Mouse (Mus musculus) kidney, postnatal 14 days (tissue): ENCODE data around the gene Tpst2.

Experiments used
- DNase-seq: peaks from one replicate; pipeline ENCODE4 v3.0.0; 2022; ENCODE audit warnings: mixed read lengths

Gene Tpst2

DNA sequence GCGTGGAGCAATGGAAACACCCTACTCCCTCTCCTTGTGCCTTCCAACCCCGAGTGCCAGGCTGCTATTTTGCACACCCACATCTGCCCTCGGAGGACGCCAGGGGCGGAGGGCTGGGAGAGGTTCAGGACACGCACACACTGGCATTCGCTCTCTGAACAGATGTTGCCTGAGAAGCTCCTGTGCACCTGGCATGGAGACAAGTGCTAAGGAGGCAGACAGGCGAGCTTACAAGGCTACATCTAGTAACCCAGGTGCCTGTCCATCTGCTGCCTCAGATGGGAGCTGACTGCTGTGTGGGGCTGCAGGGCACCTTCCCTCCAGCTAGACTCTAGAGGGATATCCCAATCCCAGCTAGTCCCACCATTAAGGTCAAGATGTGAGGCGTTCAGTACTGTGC, 20.0 kb upstream of the Tpst2 start:
- DNase-seq = no peak

GRCm38 (mm10) chr5:112257896-112258295, 18.6 kb upstream of the Tpst2 start:
- no peak for DNase-seq

DNA sequence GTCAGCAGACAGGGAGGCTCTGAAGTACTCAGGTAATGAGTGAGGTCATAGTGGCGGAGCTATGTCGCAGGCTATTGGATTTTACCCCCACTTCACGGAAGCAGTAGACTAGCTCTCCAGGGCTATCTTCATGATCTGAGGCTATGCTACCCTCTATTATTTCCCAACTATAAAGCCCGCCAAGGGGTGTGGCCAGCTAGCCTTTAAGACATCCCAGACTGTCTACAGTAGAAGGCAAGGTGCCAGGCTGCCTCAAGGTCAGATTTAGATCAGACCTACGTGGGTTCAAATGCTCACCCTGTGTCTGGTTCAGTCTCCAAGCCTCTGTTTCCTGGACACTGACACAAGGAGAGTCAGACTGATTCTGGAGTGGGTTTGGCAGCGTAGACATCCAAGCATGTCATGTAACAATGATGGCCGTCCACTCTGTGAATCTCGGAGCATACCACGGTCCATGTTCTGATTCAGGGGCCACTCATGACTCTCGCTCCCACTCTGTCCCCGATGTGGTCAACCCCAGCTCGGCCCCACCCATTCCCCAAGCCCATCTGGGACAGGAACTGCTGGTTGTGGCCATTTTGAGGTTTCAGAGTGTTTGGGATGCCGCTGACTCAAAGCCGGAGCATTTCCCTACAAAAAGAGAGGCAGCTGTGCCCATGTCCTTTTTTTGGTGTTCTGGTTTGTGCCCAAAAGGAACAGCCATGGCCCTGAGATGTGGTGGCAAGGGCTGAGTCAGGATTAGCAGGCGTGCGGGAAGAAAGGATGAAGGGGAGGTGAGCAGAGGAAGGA, 16.4 kb upstream of the Tpst2 start:
- DNase-seq = no peak

DNA sequence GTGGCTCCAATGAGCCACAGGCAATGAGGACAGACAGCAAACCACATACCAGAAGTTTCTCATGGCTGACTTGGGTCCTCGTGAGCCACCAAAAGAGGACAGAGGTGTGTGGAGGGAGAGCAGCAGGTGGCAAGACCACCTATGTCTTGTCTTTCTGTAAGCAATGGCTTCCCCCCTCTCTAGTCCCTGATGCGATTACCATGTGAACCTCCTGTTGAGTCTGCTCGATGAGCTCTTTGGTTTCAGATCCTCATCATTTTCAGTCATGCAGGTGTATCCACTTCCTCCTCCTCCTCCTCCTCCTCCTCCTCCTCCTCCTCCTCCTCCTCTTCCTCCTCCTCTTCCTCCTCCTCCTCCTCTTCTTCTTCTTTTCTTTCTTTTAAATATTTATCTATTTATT, 15.7 kb upstream of the Tpst2 start:
- DNase-seq = no peak

GRCm38 (mm10) chr5:112264099-112264498, 12.4 kb upstream of the Tpst2 start:
- no peak for DNase-seq

DNA sequence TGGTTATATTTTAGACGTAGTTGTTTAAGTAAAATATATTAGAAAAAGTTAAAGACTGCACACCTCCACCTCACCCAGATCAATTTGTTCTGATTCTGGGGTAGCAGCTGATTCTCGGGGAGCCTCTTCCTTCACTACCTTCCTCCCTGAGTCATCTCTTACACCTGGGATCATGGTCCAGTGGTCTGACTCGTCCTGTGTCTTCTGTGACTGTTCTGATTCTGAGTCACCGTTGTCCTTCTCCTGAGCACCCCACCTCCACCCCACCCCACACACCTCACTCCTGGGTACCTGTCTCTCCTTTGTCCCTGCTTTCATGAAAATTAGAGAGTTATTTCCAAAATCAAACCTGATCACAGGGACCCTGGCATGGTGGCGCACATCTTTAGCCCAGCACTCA, 11.4 kb upstream of the Tpst2 start:
- no peak for DNase-seq

DNA sequence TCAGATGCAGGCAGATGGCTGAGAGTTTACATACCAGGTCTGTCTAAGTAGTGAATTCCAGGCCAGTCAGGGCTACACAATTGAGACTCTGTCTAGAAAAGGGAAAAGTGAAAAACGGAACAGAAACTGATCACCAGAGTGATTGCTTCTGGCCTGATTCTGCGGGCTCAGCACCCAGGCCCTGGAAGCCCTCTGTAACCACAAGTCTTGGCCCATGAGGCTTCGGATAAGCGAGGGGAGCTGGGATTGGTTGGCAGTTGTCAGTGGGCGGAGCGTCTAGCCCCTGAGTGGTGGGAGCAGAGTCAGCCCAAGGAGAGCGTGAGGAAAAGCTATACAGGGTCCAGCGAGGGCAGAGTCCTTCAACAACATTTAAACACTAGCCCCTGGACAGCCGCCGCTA, 11.0 kb upstream of the Tpst2 start:
- DNase-seq = no peak

- no peak for DNase-seq
These were observed 10.3 kb upstream of the Tpst2 start for GRCm38 (mm10) chr5:112266011-112266777.

GRCm38 (mm10) chr5:112270764-112271541, 5.5 kb upstream of the Tpst2 start:
- DNase-seq = no peak

GRCm38 (mm10) chr5:112272934-112273333, 3.6 kb upstream of the Tpst2 start:
- no peak for DNase-seq

DNA sequence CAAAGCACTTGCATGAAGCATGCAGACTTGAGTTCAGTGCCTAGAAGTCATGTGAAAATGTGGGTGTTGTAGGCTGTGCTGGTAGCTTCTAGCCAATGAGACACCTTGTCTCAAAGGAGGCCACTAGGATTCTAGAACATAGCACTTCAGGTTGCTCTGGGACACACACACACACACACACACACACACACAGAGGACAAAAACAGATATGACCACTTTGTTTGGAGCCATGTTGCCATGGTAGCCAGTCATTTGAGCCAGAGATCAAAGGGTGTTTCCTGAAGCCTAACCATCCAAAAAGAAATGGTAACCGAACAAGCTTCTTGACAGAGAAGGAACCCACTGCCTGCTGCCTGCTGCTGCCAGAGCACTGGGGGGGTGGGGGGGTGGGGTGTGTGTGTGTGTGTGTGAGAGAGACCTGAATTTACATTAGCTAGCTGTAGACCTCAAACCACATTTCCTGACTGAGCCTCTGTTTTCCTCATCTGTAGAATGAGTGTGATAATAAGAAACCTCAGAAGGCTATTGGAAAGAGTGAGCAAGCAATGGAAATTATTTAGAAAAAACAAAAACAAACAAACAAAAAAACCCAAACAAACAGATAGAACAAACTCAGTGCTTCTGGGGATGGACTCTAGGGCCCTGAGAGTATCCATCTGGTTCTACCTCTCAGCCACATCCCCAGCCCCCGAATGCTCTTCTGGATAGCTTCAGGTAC, 2.6 kb upstream of the Tpst2 start:
- DNase-seq = peak; percentile 9

DNA sequence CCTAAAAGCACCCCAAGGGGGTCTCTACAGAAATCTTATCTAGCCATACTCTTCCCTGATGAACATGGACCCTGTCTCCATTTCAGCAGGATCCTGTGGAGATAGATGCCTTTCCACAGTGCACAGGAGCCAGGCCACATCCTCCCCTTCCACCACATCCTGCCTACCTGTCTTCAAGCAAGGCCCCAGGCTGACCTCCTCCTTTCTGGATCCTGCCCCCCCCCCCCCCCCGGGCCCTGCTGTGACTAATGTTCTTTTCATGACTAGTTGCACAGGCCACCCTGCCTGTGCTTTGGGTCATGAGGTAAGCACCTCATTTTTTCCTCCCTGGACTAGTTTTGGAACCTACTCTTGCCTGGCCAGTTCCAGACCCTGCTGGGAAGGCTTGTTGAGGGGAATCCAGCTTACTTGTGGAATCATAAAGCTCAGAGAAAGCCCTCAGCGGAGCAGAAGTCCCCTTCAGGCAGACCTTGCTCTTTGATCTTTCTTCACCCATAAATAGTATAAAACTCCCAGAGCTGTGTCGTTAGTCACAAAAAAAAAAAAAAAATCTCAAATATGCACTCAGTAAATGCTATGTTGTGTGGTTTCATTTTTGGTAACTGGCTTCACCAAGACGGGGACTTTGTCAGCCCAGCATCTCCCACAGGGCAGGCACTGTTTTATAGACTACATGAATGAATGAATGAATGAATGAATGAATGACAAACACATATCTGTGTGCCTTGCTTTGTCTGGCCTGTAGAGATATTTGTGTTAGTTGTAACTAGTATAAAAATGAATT, 1.3 kb upstream of the Tpst2 start:
- peak; percentile 8 for DNase-seq

- no peak for DNase-seq
These were observed 437 bp downstream of the Tpst2 start for GRCm38 (mm10) chr5:112276907-112277348.

- no peak for DNase-seq
These were observed 1.5 kb downstream of the Tpst2 start for GRCm38 (mm10) chr5:112277906-112278470.

GRCm38 (mm10) chr5:112279181-112280021, 2.9 kb downstream of the Tpst2 start:
- no peak for DNase-seq

- DNase-seq = no peak
These were observed 3.7 kb downstream of the Tpst2 start for GRCm38 (mm10) chr5:112280151-112280550.

GRCm38 (mm10) chr5:112280863-112281660, 4.6 kb downstream of the Tpst2 start:
- DNase-seq = no peak

- DNase-seq = peak; percentile 6
These were observed 5.2 kb downstream of the Tpst2 start for GRCm38 (mm10) chr5:112281676-112282075.

GRCm38 (mm10) chr5:112282123-112282779, 5.8 kb downstream of the Tpst2 start:
- peak; percentile 41 for DNase-seq
